Mouse (Mus musculus): Measurements from ENCODE around the gene Gm10273.
"Not testable (repeated sequence)": the region's sequence is repeated elsewhere in the genome, so short reads cannot be mapped to it uniquely, and the experiment has no call there.

Gene Gm10273

GRCm38 (mm10) chr10:59395461-59395860 is at the start of gene Gm10273:
Gm10273 (plus strand) TSS chr10:59395632.
- DNase-seq (ENCODE audit: low spot score in 2 of 2), result not testable (repeated sequence)

- DNase-seq (ENCODE audit: low spot score in 2 of 2), result no peak
These were observed 48.9 kb upstream of the Gm10273 start for GRCm38 (mm10) chr10:59346560-59346959.

- DNase-seq (ENCODE audit: low spot score in 2 of 2), result peak; percentile 26 to 48
These were observed 47.2 kb upstream of the Gm10273 start for GRCm38 (mm10) chr10:59348200-59348599.

GRCm38 (mm10) chr10:59349536-59349935 is 45.9 kb upstream of the Gm10273 start:
- no peak for DNase-seq (ENCODE audit: low spot score in 2 of 2)

GRCm38 (mm10) chr10:59353065-59353464 is 42.4 kb upstream of the Gm10273 start:
- no peak for DNase-seq (ENCODE audit: low spot score in 2 of 2)

GRCm38 (mm10) chr10:59354120-59354519 is 41.3 kb upstream of the Gm10273 start:
- DNase-seq (ENCODE audit: low spot score in 2 of 2), result no peak

GRCm38 (mm10) chr10:59355020-59355419 is 40.4 kb upstream of the Gm10273 start:
- DNase-seq (ENCODE audit: low spot score in 2 of 2), result no peak

- no peak for DNase-seq (ENCODE audit: low spot score in 2 of 2)
These were observed 36.7 kb upstream of the Gm10273 start for GRCm38 (mm10) chr10:59358744-59359143.

GRCm38 (mm10) chr10:59363208-59363607 is 32.2 kb upstream of the Gm10273 start:
- DNase-seq (ENCODE audit: low spot score in 2 of 2), result no peak

GRCm38 (mm10) chr10:59364551-59364950 is 30.9 kb upstream of the Gm10273 start:
- DNase-seq (ENCODE audit: low spot score in 2 of 2), result no peak

- no peak for DNase-seq (ENCODE audit: low spot score in 2 of 2)
These were observed 29.4 kb upstream of the Gm10273 start for GRCm38 (mm10) chr10:59365804-59366589.

GRCm38 (mm10) chr10:59366746-59367145 is 28.7 kb upstream of the Gm10273 start:
- no peak for DNase-seq (ENCODE audit: low spot score in 2 of 2)

GRCm38 (mm10) chr10:59367206-59367605 is 28.2 kb upstream of the Gm10273 start:
- no peak for DNase-seq (ENCODE audit: low spot score in 2 of 2)

GRCm38 (mm10) chr10:59368729-59369128 is 26.7 kb upstream of the Gm10273 start:
- DNase-seq (ENCODE audit: low spot score in 2 of 2), result no peak

GRCm38 (mm10) chr10:59369426-59369825 is 26.0 kb upstream of the Gm10273 start:
- no peak for DNase-seq (ENCODE audit: low spot score in 2 of 2)

GRCm38 (mm10) chr10:59377906-59378305 is 17.5 kb upstream of the Gm10273 start:
- no peak for DNase-seq (ENCODE audit: low spot score in 2 of 2)

GRCm38 (mm10) chr10:59378728-59379127 is 16.7 kb upstream of the Gm10273 start:
- DNase-seq (ENCODE audit: low spot score in 2 of 2), result no peak

- DNase-seq (ENCODE audit: low spot score in 2 of 2), result no peak
These were observed 15.5 kb upstream of the Gm10273 start for GRCm38 (mm10) chr10:59379927-59380326.

- no peak for DNase-seq (ENCODE audit: low spot score in 2 of 2)
These were observed 15.0 kb upstream of the Gm10273 start for GRCm38 (mm10) chr10:59380411-59380821.

- not testable (repeated sequence) for DNase-seq (ENCODE audit: low spot score in 2 of 2)
These were observed 13.9 kb upstream of the Gm10273 start for GRCm38 (mm10) chr10:59381563-59381962.

- DNase-seq (ENCODE audit: low spot score in 2 of 2), result no peak
These were observed 8.5 kb upstream of the Gm10273 start for GRCm38 (mm10) chr10:59386951-59387350.

GRCm38 (mm10) chr10:59389652-59390051 is 5.8 kb upstream of the Gm10273 start:
- DNase-seq (ENCODE audit: low spot score in 2 of 2), result no peak

- DNase-seq (ENCODE audit: low spot score in 2 of 2), result no peak
These were observed 3.5 kb upstream of the Gm10273 start for GRCm38 (mm10) chr10:59391907-59392306.

All from spleen, postnatal 10 days (tissue).